Mouse (Mus musculus): Measurements from ENCODE around the gene Vnn1. TPM values are rescaled to one million over a fixed set of nuclear protein-coding genes. Genes with fewer than 3 reads are reported as not detected.
A peak's percentile ranks its signal among the peaks of the same experiment; 100 is the strongest.

Gene Vnn1
- under 1 TPM in 1 of 2 experiments, not detected in 1; 0.37 TPM for total RNA-seq (2021)
- long read RNA-seq = 0 reads

- DNase-seq (ENCODE audit: low spot score in 2 of 2) = no peak
These were observed at the start of gene Vnn1 for GRCm38 (mm10) chr10:23894601-23895349. Gene Vnn1, plus strand, starts transcription at chr10:23894688.

GRCm38 (mm10) chr10:23851228-23851912 is 43.1 kb upstream of the Vnn1 start, which contains the start of gene Vnn3:
Gene Vnn3, plus strand, starts transcription at chr10:23851462.
- DNase-seq (ENCODE audit: low spot score in 2 of 2) = no peak

- no peak for DNase-seq (ENCODE audit: low spot score in 2 of 2)
These were observed 42.4 kb upstream of the Vnn1 start for GRCm38 (mm10) chr10:23852096-23852495.

DNA sequence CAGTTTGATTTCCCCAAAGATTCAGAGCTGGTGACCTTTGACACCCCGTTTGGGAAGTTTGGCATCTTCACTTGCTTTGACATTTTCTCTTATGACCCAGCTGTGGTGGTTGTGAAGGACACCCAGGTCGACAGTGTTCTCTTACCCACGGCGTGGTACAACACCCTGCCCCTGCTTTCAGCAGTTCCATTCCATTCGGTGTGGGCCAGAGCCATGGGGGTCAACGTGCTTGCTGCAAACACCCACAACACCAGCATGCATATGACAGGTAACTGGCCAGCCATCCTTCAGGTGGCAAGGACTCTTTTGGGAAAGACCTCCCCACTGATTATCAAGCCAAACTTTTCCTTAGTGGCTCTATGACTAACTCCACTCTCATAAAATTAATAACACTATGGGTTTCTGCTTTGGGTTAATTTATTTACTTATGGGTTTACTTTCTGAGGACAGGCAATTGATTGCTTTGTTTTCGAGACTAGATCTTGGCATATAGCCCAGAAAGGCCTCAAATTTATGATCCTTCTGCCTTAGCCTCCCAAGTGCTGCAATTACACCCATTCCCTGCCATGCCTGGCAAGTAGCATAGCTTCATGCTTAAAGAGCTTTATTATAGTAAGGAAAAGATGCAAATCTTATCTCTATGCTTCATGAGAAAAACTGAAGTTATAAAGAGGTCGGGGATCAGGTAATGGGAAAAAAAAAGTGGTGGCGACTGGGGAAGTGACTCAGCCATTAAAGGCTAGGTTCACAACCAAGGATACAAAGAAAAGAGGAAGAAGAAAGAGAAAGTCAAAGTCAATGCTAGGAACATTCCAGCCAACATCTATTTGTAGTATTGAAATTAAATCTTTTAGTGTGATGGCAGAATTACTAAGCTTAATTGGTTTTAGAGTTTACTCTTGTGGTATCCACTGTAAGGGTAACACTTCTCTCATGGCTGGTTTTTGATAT is 29.9 kb upstream of the Vnn1 start:
- DNase-seq (ENCODE audit: low spot score in 2 of 2) = no peak

- peak in 1 of 2 experiments; percentile 9 for DNase-seq (ENCODE audit: low spot score in 2 of 2)
These were observed 13.8 kb upstream of the Vnn1 start for GRCm38 (mm10) chr10:23880695-23881094.

- no peak for DNase-seq (ENCODE audit: low spot score in 2 of 2)
These were observed 9.6 kb upstream of the Vnn1 start for GRCm38 (mm10) chr10:23884910-23885309.

- DNase-seq (ENCODE audit: low spot score in 2 of 2) = no peak
These were observed 8.4 kb upstream of the Vnn1 start for GRCm38 (mm10) chr10:23886060-23886459.

DNA sequence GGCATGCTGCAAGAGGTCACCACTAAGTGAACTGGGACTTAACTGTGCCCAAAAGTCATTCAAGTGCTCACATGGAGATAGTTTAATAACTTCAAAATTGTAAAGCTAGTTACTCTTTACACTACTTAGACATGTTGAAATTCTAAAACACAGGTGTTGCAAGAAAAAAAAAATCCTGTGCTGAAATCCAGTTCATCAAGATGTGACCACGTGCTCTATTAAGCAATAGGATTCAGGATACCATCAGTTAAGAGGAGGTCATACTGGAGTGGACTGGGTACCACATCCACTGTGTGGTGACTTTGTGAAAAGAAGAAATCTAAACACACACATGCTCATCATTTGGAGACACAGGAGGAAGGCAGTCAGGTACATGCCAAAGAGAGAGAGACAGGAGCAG is 1.5 kb upstream of the Vnn1 start:
- DNase-seq (ENCODE audit: low spot score in 2 of 2) = no peak

- no peak for DNase-seq (ENCODE audit: low spot score in 2 of 2)
These were observed 888 bp downstream of the Vnn1 start for GRCm38 (mm10) chr10:23895376-23895775.

GRCm38 (mm10) chr10:23901119-23901518 is 6.6 kb downstream of the Vnn1 start:
- no peak for DNase-seq (ENCODE audit: low spot score in 2 of 2)

- DNase-seq (ENCODE audit: low spot score in 2 of 2) = no peak
These were observed 11.2 kb downstream of the Vnn1 start for GRCm38 (mm10) chr10:23905661-23906060.

- DNase-seq (ENCODE audit: low spot score in 2 of 2) = no peak
These were observed 25.6 kb downstream of the Vnn1 start, which contains the start of gene Taar1 for GRCm38 (mm10) chr10:23920056-23920455. Gene Taar1, plus strand, starts transcription at chr10:23920356.

- DNase-seq (ENCODE audit: low spot score in 2 of 2) = no peak
These were observed 28.0 kb downstream of the Vnn1 start for GRCm38 (mm10) chr10:23922468-23922867.

DNA sequence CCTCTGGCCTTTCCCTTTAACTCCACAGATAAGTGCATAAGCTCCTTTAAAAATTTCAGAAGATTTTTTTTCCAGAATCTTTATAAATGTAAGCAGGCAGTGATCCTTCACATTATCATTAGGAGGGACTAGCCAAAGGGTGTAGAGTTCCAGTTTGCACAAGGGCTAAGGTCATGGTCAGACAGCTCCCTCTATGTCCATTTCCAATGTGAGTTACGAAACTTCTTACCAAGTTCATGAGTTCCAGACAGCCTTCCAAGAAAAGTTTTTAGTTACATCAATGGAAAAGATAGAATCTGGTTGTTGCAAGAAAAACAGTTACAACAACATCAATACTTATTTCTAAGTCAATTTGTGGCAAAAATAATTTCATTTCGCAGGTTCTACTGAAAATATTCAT is 29.5 kb downstream of the Vnn1 start:
- no peak for DNase-seq (ENCODE audit: low spot score in 2 of 2)

DNA sequence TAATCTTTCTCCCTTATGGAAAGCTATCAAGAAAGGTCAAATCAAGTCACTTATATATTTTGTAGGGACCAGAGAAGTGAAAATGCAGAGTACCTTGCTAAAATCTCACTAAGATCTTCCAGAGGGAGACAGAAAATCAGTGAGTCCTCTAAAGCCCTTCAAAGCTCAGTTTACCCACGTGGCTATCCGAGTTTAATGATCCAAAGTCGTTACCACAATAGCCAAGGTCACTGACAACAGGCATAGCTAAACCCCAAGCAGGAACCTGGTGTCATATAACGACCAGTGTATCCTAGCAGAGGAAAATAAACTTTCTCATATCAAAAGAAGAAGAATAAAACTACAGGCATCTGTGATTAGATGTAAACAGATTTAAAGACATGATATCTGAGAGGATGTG is 43.1 kb downstream of the Vnn1 start:
- no peak for DNase-seq (ENCODE audit: low spot score in 2 of 2)

GRCm38 (mm10) chr10:23938312-23938711 is 43.8 kb downstream of the Vnn1 start, which contains the start of gene Taar2:
Gene Taar2, plus strand, starts transcription at chr10:23938572.
- DNase-seq (ENCODE audit: low spot score in 2 of 2) = no peak

DNA sequence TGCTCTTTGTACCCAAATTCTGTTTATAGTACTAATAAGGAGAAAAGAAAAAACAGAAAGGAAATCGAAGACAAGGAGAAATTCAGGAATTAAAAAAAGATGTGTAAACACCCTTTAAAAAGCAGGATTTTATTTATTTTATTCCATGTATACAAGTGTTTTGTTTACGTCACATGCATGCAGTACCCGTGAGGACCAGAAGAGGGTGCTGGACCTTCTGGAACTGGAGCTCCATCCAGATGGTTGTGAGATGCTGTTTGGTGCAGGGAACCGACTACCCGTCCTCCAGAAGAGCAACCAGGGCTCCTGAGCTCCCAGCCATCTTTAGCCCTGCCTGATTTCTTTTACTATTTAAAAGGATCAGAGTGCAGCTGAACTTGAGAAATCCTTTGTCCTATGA is 48.0 kb downstream of the Vnn1 start:
- no peak for DNase-seq (ENCODE audit: low spot score in 2 of 2)

DNA sequence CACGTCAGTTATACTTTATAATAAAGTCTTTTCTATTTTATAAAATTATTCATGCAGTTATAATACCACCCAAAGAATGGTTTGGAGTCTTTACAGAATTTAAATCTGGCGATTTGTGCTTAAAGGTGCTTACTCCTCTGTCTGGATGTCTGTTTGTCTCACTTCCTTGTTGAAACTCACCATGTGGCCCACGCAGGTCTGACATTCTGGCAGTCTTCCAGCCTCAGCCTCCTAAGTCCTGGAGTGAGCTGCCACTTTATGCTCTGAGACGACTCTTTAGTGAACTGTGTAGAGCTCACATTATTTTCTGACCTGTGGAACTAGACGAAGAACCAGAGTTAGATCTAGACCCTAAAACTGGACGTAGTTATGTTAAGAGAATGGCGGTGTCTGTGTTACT is 53.5 kb downstream of the Vnn1 start:
- no peak for DNase-seq (ENCODE audit: low spot score in 2 of 2)

- peak in 1 of 2 experiments; percentile 18 for DNase-seq (ENCODE audit: low spot score in 2 of 2)
These were observed 55.1 kb downstream of the Vnn1 start, which contains the start of gene Taar3 for GRCm38 (mm10) chr10:23949508-23950005. Gene Taar3, plus strand, starts transcription at chr10:23949558.

DNA sequence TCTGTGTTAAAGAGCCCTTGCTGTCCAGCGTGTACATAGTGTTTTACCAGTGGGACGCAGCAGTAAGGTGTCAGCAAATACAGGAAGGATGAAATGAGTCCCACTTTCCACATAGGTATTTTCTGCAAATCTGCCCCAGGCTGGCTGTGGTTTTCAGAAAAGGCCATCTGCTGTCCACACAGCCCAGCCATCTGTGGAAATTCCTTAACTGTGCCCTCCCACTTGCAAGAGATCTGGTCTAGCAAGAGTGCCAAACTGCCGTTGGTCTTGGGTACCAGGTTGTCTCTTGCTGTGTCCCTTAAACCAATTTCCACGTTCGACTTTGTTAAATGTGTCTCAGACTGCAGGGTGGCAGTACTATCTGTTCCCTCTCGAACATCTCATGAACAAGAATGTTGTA is 57.2 kb downstream of the Vnn1 start:
- no peak for DNase-seq (ENCODE audit: low spot score in 2 of 2)

All from layer of hippocampus, adult 18-20 months (tissue).